Mouse (Mus musculus): ENCODE data around the gene Hoxb3.

DNA sequence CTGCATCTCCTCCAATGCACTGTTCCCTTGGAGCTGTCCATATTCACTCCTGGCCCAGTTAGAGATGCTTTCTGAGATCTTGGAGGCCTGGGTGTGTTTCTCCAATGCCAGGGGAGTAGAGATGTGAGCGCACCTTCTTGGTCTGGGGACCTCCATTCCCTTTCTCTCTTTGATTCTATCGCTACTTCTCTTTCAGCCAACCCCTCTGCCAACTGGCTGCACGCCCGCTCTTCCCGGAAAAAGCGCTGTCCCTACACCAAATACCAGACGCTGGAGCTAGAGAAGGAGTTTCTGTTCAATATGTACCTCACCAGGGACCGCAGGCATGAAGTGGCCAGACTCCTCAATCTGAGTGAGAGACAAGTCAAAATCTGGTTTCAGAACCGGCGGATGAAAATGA, 48.7 kb upstream of the Hoxb3 start:
- no peak for TF ChIP-seq CTCF (IDR thresholded peaks at IDR 0.05; ENCODE audit: extremely low read depth, insufficient read depth, low read length)
- TF ChIP-seq POLR2A (IDR thresholded peaks at IDR 0.05; ENCODE audit: extremely low read depth, insufficient read depth, low read length): no peak
